Mouse (Mus musculus) heart, embryonic 10.5 days (tissue): ENCODE results near the gene Pigv. TPM values are rescaled to one million over a fixed set of nuclear protein-coding genes. Genes with fewer than 3 reads are reported as not detected.
A peak's percentile ranks its signal among the peaks of the same experiment; 100 is the strongest.

Source experiments
- DNase-seq: peaks from one replicate; pipeline ENCODE4 v3.0.0-alpha.2; 2017; ENCODE audit warnings: low spot score
- H3K27ac ChIP-seq: fragments of 300-500 bp; sonication (generic); 2 replicates; pipeline ENCODE4 v1.5.1; 2016; ENCODE audit warnings: mild to moderate bottlenecking
- H3K27me3 ChIP-seq: fragments of 300-500 bp; sonication (generic); 2 replicates; pipeline ENCODE4 v1.6.1; 2016; ENCODE audit warnings: mild to moderate bottlenecking; ENCODE audit not compliant: poor library complexity, insufficient read depth, severe bottlenecking
- H3K36me3 ChIP-seq: fragments of 300-500 bp; sonication (generic); 2 replicates; pipeline ENCODE4 v1.6.1; 2016; ENCODE audit warnings: mild to moderate bottlenecking, moderate library complexity
- H3K4me1 ChIP-seq: fragments of 300-500 bp; sonication (generic); 2 replicates; pipeline ENCODE4 v1.6.1; 2016; ENCODE audit warnings: mild to moderate bottlenecking
- H3K4me3 ChIP-seq: fragments of 300-500 bp; sonication (generic); 2 replicates; pipeline ENCODE4 v1.5.1; 2016; ENCODE audit warnings: mild to moderate bottlenecking, moderate library complexity
- H3K9me3 ChIP-seq: fragments of 300-500 bp; sonication (generic); 2 replicates; pipeline ENCODE4 v1.6.1; 2016; ENCODE audit warnings: mild to moderate bottlenecking, moderate library complexity
- WGBS: fragments of 180-500 bp; shearing (Covaris S2); methylation state at CpG from one replicate; pipeline ENCODE4 v1.1.7; 2016; 5-methylcytosine and 5-hydroxymethylcytosine counted together
- polyA plus RNA-seq: library from polyadenylated mRNA; unstranded; fragments of >200 nt; fragmentation: Nextera tagmentation; extraction: Ambion mirVana; gene quantifications from 2 replicates; pipeline ENCODE4 v1.2.1, GENCODE M21; 2016

Gene Pigv
- polyA plus RNA-seq, 1 experiment from 2014 or later, result 15.2 TPM

DNA sequence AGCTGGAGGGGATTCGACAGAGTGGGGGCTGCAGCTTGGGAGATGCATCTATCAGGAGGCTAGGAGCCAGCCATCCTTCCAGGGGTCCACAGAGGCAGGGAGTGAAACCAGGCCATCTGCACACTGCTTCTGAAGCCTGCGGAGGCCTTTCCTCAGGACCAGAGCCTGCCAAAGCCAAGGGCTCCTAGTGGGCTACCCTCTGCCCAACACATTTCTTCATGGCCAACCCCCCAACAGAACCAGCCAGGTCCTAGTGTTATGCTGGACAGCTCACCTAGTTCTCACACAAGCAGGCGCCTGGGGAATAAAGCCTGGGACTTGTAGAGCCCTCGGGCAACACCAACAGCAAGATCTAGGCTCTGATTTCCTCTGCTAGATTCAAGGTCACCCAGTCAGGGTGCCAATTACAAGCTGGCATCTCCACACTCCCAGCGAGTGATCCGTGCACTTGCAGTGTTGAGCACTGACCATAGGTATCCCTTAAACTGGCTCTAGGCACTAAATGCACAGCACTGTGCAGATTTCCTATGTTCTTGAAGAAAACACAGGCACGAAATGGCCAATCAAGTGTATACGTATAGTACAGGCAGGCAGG is 42.0 kb downstream of the Pigv start:
- Histone ChIP-seq H3K4me3 (no peak overlapping the region), H3K36me3 (peaks cover 21% of the 10 kb centered on the region), H3K27ac (peak overlapping the region; percentile 10; the same call in 1 of the 2 replicates), H3K9me3 (no peaks in the 10 kb centered on the region), H3K27me3 (no peaks in the 10 kb centered on the region), H3K4me1 (peaks cover 39% of the 10 kb centered on the region)
- DNase-seq, result no peak
- WGBS, result 87% methylated on average over 8 of the region's 8 CpGs

GRCm38 (mm10) chr4:133629191-133629590 is 43.3 kb downstream of the Pigv start:
- Histone ChIP-seq H3K4me1 (peaks cover 42% of the 10 kb centered on the region), H3K27me3 (no peaks in the 10 kb centered on the region), H3K27ac (no peak overlapping the region), H3K9me3 (no peaks in the 10 kb centered on the region), H3K36me3 (peaks cover 30% of the 10 kb centered on the region), H3K4me3 (no peak overlapping the region)
- 64% methylated on average over 7 of the region's 7 CpGs for WGBS
- no peak for DNase-seq

GRCm38 (mm10) chr4:133628517-133628916 is 43.9 kb downstream of the Pigv start:
- DNase-seq, result no peak
- no peaks in the 10 kb centered on the region for H3K27me3 ChIP-seq
- H3K4me3 ChIP-seq, result no peak overlapping the region
- no peak overlapping the region for H3K27ac ChIP-seq
- WGBS, result 78% methylated on average over 2 of the region's 2 CpGs
- no peaks in the 10 kb centered on the region for H3K9me3 ChIP-seq
- peaks cover 39% of the 10 kb centered on the region for H3K4me1 ChIP-seq
- peaks cover 32% of the 10 kb centered on the region for H3K36me3 ChIP-seq

DNA sequence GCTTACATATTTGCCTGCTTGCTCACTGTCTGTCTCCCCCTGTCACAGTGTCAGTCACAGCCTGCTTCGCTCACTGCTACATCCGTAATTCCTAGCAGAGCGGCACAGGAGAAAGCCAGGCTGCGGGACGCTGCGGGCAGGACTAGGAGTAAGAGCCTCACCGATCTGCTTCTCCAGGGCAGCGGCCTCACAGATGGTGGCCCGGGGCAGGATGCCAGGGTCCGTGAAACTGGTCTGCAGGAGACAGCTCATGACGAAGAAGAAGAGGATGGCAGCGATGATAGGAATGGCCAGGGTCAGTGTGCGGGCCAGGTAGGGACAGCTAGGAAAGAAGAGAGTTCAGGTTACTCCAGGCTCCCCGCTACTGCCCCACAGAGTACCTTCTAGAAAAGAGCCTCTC is 45.4 kb downstream of the Pigv start:
- no peaks in the 10 kb centered on the region for H3K9me3 ChIP-seq
- peak overlapping the region; percentile 57; the same call in 1 of the 2 replicates for H3K27ac ChIP-seq
- 91% methylated on average over 14 of the region's 14 CpGs for WGBS

DNA sequence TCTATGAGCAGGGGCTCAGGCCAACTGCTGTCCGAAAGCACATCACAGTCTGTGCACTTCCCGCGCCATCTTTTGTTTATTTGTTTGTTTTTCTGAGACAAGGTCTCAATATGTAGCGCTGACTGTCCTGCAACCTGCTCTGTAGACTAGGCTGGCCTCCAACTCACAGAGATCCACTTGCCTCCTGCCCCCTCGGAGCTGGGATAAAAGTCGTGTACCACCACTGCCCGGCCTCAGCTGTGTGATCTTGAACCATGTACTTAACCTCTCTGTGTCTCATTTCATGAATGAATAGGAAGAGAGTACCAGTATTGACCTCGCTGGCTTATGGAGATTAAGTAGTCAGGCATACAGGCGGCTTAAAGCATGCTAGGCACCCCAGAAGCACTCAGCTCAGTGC is 45.8 kb downstream of the Pigv start:
- Histone ChIP-seq H3K36me3 (peaks cover 32% of the 10 kb centered on the region), H3K4me1 (peaks cover 33% of the 10 kb centered on the region), H3K27me3 (no peaks in the 10 kb centered on the region), H3K9me3 (no peaks in the 10 kb centered on the region), H3K27ac (peak overlapping the region; percentile 57; the same call in 1 of the 2 replicates), H3K4me3 (no peak overlapping the region)
- DNase-seq, result no peak
- 88% methylated on average over 9 of the region's 9 CpGs for WGBS

More for the DNA sequence above, 45.4 kb downstream of the Pigv start:
- no peaks in the 10 kb centered on the region for H3K27me3 ChIP-seq
- H3K36me3 ChIP-seq, result peaks cover 32% of the 10 kb centered on the region
- peaks cover 36% of the 10 kb centered on the region for H3K4me1 ChIP-seq
- no peak overlapping the region for H3K4me3 ChIP-seq
- no peak for DNase-seq

DNA sequence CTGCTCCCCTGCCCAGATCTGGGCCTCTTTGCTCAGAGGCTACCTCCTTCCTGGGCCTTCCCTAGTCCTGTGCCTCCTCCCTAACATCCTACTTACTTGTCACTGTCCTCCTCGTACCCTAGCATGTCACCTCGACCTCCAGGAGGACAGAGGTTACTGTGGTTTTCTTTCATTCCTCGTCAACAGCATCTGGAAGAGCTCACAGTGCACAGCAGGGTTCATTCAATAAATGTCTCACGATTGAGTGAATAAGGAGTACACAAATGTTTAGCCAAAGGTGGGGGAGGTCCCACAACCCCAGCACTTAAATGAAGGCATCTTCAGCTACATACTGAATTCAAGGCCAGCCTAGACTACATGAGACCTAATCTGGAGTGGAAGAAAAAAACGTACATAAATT is 46.2 kb downstream of the Pigv start:
- 66% methylated on average over 5 of the region's 5 CpGs for WGBS
- H3K27ac ChIP-seq, result peak overlapping the region; percentile 57

GRCm38 (mm10) chr4:133625621-133626071 is 46.8 kb downstream of the Pigv start:
- Histone ChIP-seq H3K27ac (peak overlapping the region; percentile 57), H3K36me3 (peaks cover 38% of the 10 kb centered on the region), H3K4me1 (peaks cover 24% of the 10 kb centered on the region), H3K27me3 (no peaks in the 10 kb centered on the region), H3K9me3 (no peaks in the 10 kb centered on the region), H3K4me3 (no peak overlapping the region)
- DNase-seq, result no peak
- 66% methylated on average over 11 of the region's 11 CpGs for WGBS

More for the DNA sequence above, 46.2 kb downstream of the Pigv start:
- no peaks in the 10 kb centered on the region for H3K27me3 ChIP-seq
- no peak overlapping the region for H3K4me3 ChIP-seq
- H3K4me1 ChIP-seq, result peaks cover 29% of the 10 kb centered on the region
- peaks cover 35% of the 10 kb centered on the region for H3K36me3 ChIP-seq
- no peaks in the 10 kb centered on the region for H3K9me3 ChIP-seq
- DNase-seq, result no peak

GRCm38 (mm10) chr4:133624830-133625229 is 47.6 kb downstream of the Pigv start:
- DNase-seq, result no peak
- WGBS, result 79% methylated on average over 7 of the region's 7 CpGs
- H3K27ac ChIP-seq, result no peak overlapping the region
- peaks cover 38% of the 10 kb centered on the region for H3K36me3 ChIP-seq
- no peaks in the 10 kb centered on the region for H3K9me3 ChIP-seq
- no peak overlapping the region for H3K4me3 ChIP-seq
- no peaks in the 10 kb centered on the region for H3K27me3 ChIP-seq
- H3K4me1 ChIP-seq, result peaks cover 18% of the 10 kb centered on the region

- peaks cover 22% of the 10 kb centered on the region for H3K4me1 ChIP-seq
- no peaks in the 10 kb centered on the region for H3K9me3 ChIP-seq
- peaks cover 44% of the 10 kb centered on the region for H3K36me3 ChIP-seq
- 70% methylated on average over 11 of the region's 11 CpGs for WGBS
- no peak for DNase-seq
- H3K4me3 ChIP-seq, result no peak overlapping the region
- no peaks in the 10 kb centered on the region for H3K27me3 ChIP-seq
- no peak overlapping the region for H3K27ac ChIP-seq
Observed at GRCm38 (mm10) chr4:133622161-133622695, 50.2 kb downstream of the Pigv start.

- Histone ChIP-seq H3K27me3 (no peaks in the 10 kb centered on the region), H3K4me1 (peaks cover 21% of the 10 kb centered on the region), H3K36me3 (peaks cover 32% of the 10 kb centered on the region), H3K9me3 (no peaks in the 10 kb centered on the region), H3K4me3 (no peak overlapping the region), H3K27ac (no peak overlapping the region)
- DNase-seq, result no peak
- 83% methylated on average over 8 of the region's 8 CpGs for WGBS
Observed at GRCm38 (mm10) chr4:133620668-133621067, 51.8 kb downstream of the Pigv start.

DNA sequence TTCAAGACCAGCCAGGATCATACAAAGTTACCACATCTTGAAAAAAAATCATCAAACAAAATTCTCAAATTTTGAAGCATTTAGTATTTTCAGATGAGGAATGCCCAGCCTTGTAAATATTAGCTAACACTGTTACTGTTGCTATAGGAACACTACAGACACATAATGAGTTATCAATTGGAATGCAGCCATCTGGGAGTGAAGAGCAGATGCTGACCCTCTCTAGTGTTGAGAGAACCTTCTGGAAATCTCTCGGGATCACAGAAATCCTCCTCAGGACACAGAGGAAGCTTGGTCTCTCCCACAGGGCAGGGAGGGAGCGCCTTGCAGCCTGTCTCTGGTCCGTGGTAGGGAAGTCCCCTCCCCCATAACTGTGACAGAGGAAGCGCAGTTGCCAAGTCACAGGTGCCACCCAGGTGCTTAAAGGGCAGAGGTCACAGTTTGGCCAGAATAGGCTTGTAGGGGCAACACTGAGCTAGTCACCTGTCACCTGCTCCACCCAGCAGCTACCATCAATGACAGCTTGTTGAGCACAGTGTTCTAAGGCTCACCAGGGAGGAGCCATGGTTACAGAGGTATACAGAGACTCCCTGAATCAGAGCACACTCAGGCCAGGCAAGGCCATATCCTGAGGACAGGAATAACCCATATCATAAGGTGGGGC is 52.8 kb downstream of the Pigv start:
- no peak for DNase-seq
- 69% methylated on average over 4 of the region's 4 CpGs for WGBS
- Histone ChIP-seq H3K27ac (no peak overlapping the region), H3K36me3 (peaks cover 33% of the 10 kb centered on the region), H3K27me3 (no peaks in the 10 kb centered on the region), H3K9me3 (no peaks in the 10 kb centered on the region), H3K4me3 (no peak overlapping the region), H3K4me1 (peaks cover 25% of the 10 kb centered on the region)

- Histone ChIP-seq H3K36me3 (peaks cover 43% of the 10 kb centered on the region), H3K4me1 (peaks cover 25% of the 10 kb centered on the region), H3K9me3 (no peaks in the 10 kb centered on the region), H3K27me3 (no peaks in the 10 kb centered on the region), H3K27ac (no peak overlapping the region), H3K4me3 (no peak overlapping the region)
- WGBS, result 88% methylated on average over 11 of the region's 11 CpGs
- DNase-seq, result no peak
Observed at GRCm38 (mm10) chr4:133617936-133618335, 54.5 kb downstream of the Pigv start.

DNA sequence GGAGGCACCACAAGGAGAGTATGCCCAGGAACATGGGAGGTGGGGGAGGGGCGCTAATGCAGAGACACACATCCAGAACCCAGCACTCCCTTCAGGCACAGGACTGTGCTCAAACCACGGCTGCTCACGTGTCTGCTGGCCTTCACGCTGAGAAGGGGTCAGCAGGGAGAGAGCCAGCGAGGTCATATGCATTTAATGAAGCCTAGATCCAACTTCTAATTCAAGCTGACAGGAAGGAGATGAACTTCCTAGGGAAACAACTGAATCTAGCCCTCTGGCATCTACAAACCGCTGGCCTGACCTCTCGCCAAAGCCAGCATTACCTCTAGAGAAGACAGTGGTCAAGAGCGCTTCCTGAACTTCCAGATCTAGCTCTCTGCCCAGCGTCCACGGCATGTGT is 57.0 kb downstream of the Pigv start:
- Histone ChIP-seq H3K27ac (no peak overlapping the region), H3K36me3 (peaks cover 55% of the 10 kb centered on the region), H3K4me1 (peaks cover 18% of the 10 kb centered on the region), H3K9me3 (0 out of 2 replicates have a peak, but pooled peaks cover 3% of the 10 kb centered on the region), H3K27me3 (no peaks in the 10 kb centered on the region), H3K4me3 (no peak overlapping the region)
- WGBS, result 76% methylated on average over 10 of the region's 10 CpGs
- DNase-seq, result no peak
